Mouse (Mus musculus): ENCODE data around the gene Tm6sf2. TPM values are rescaled to one million over a fixed set of nuclear protein-coding genes. Genes with fewer than 3 reads are reported as not detected.

The Tm6sf2 gene
- polyA plus RNA-seq, 1 experiment = 458 TPM

GRCm38 (mm10) chr8:70129309-70129952 is 56.7 kb downstream of the Tm6sf2 start:
- 37% methylated on average over 9 of the region's 9 CpGs for WGBS
- peak; percentile 76 for DNase-seq (ENCODE audit: low read depth, low spot score)

Other genes starting within 250 kb of the Tm6sf2 start
- gene Pbx4, start 240.4 kb upstream of the Tm6sf2 start, polyA plus RNA-seq (2012; rRNA removed) = 3.3 and 6.5 TPM in 2 replicates
- 0.03 and 0.07 TPM in 2 replicates for gene Cilp2, start 185.2 kb upstream of the Tm6sf2 start, polyA plus RNA-seq (2012; rRNA removed)
- 0.64 and 0.66 TPM in 2 replicates for gene Tssk6, start 170.7 kb upstream of the Tm6sf2 start, polyA plus RNA-seq (2012; rRNA removed)
- gene Ndufa13, start 170.4 kb upstream of the Tm6sf2 start, polyA plus RNA-seq (2012; rRNA removed) = 111 and 119 TPM in 2 replicates
- 1.1 and 1.8 TPM in 2 replicates for gene Yjefn3, start 170.2 kb upstream of the Tm6sf2 start, polyA plus RNA-seq (2012; rRNA removed)
- 45.2 and 73.1 TPM in 2 replicates for gene Gatad2a, start 76.5 kb upstream of the Tm6sf2 start, polyA plus RNA-seq (2012; rRNA removed)
- 52.0 and 84.9 TPM in 2 replicates for gene Mau2, start 30.2 kb upstream of the Tm6sf2 start, polyA plus RNA-seq (2012; rRNA removed)
- gene Sugp1, start 30.1 kb upstream of the Tm6sf2 start, polyA plus RNA-seq (2012; rRNA removed) = 10.8 and 11.1 TPM in 2 replicates
- 0.42 and 0.70 TPM in 2 replicates for gene Hapln4, start 10.5 kb downstream of the Tm6sf2 start, polyA plus RNA-seq (2012; rRNA removed)
- 0.06 and 0.10 TPM in 2 replicates for gene Ncan, start 47.9 kb downstream of the Tm6sf2 start, polyA plus RNA-seq (2012; rRNA removed)
- 23.2 and 25.3 TPM in 2 replicates for gene Nr2c2ap, start 58.4 kb downstream of the Tm6sf2 start, polyA plus RNA-seq (2012; rRNA removed)
- gene Rfxank, start 66.2 kb downstream of the Tm6sf2 start, polyA plus RNA-seq (2012; rRNA removed) = 22.5 and 32.6 TPM in 2 replicates
- 69.2 and 73.2 TPM in 2 replicates for gene Borcs8, start 66.6 kb downstream of the Tm6sf2 start, polyA plus RNA-seq (2012; rRNA removed)
- gene Mef2b, start 66.8 kb downstream of the Tm6sf2 start, polyA plus RNA-seq (2012; rRNA removed) = 3.0 and 4.9 TPM in 2 replicates
- 52.9 and 69.2 TPM in 2 replicates for gene Tmem161a, start 99.4 kb downstream of the Tm6sf2 start, polyA plus RNA-seq (2012; rRNA removed)
- gene Slc25a42, start 139.4 kb downstream of the Tm6sf2 start, polyA plus RNA-seq (2012; rRNA removed) = 15.5 and 23.1 TPM in 2 replicates
- gene Sugp2, start 161.3 kb downstream of the Tm6sf2 start, polyA plus RNA-seq (2012; rRNA removed) = 20.2 and 28.8 TPM in 2 replicates
- 13.6 and 15.2 TPM in 2 replicates for gene Armc6, start 161.5 kb downstream of the Tm6sf2 start, polyA plus RNA-seq (2012; rRNA removed)
- 5.8 and 6.7 TPM in 2 replicates for gene Homer3, start 209.9 kb downstream of the Tm6sf2 start, polyA plus RNA-seq (2012; rRNA removed)
- gene Ddx49, start 229.6 kb downstream of the Tm6sf2 start, polyA plus RNA-seq (2012; rRNA removed) = 40.9 and 57.8 TPM in 2 replicates
- gene Cope, start 229.6 kb downstream of the Tm6sf2 start, polyA plus RNA-seq (2012; rRNA removed) = 438 and 500 TPM in 2 replicates
- 0.36 and 0.64 TPM in 2 replicates for gene Cers1, start 242.9 kb downstream of the Tm6sf2 start, polyA plus RNA-seq (2012; rRNA removed)